Comparison of ENCODE assay signal across 9 mouse cellular contexts in the genomic region with DNA sequence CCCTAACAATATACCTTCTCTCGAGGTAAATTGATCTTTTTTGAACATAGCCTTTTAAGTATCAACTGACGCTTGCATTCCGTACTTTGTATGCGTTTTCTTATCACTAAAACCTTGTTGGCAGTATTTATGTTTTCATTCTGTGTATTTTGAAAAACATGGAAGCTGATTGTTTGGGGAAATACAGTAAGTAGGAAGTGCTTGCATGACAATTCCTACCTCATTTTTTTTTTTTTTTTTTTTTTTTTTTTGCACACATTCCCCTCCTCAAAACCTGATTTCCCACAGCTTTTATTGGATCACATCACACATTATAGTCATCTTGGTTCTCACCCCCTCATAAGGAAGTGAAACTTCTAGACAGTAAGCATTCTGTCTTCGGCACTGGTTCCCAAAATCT. TPM values are rescaled to one million over a fixed set of nuclear protein-coding genes. Genes with fewer than 3 reads are reported as not detected.
DNase-seq lines count a peak whose midpoint lies in the region; ATAC-seq and TF ChIP-seq lines count a peak whose summit lies in the region.
"Had no signal": no experiment of that assay in that cellular context is flagged by ENCODE, and none has a peak within 500 bp of the region (broad histone marks: within the 10 kb centered on the region; RNA-seq: fewer than 3 reads in every experiment).

No protein-coding gene starts in this region.

- no peak for TF ChIP-seq CTCF in cortical plate, adult 2 months (IDR thresholded peaks at IDR 0.05; ENCODE audit: extremely low read depth, insufficient read depth, low read length)

- no peak for TF ChIP-seq POLR2A in cortical plate, adult 2 months (IDR thresholded peaks at IDR 0.05; ENCODE audit: extremely low read depth, insufficient read depth, low read length)

- H3K4me3 ChIP-seq in heart, embryonic 16.5 days (ENCODE audit: low read length) = peak overlapping the region; percentile 75
- H3K4me3 ChIP-seq in cortical plate, adult 2 months (ENCODE audit: insufficient read depth, low read length) = peak overlapping the region; percentile 93; the same call in 1 of the 2 replicates
- peak overlapping the region; percentile 75 for H3K4me3 ChIP-seq in intestine, embryonic 15.5 days (replicated peaks)
- H3K4me3 ChIP-seq in midbrain, embryonic 15.5 days = peak overlapping the region; percentile 98

- no peaks in the 10 kb centered on the region for H3K27me3 ChIP-seq in heart, embryonic 16.5 days (ENCODE audit: control insufficient read depth, insufficient read depth, low read length)
- H3K27me3 ChIP-seq in intestine, embryonic 15.5 days (replicated peaks) = no peaks in the 10 kb centered on the region
- no peaks in the 10 kb centered on the region for H3K27me3 ChIP-seq in midbrain, embryonic 15.5 days (replicated peaks)

- H3K4me2 ChIP-seq in heart, embryonic 16.5 days (ENCODE audit: low read depth, low read length) = peak overlapping the region; percentile 93
- H3K4me2 ChIP-seq in intestine, embryonic 15.5 days (replicated peaks) = peak overlapping the region; percentile 98
- H3K4me2 ChIP-seq in midbrain, embryonic 15.5 days = peak overlapping the region; percentile 99

- 84% methylated on average over 5 of the region's 5 CpGs for WGBS in heart, embryonic 16.5 days
- WGBS in intestine, embryonic 15.5 days = 85% methylated on average over 5 of the region's 5 CpGs
- 93% methylated on average over 5 of the region's 5 CpGs for WGBS in midbrain, embryonic 15.5 days

- peaks cover 2% of the 10 kb centered on the region for H3K36me3 ChIP-seq in heart, embryonic 16.5 days (ENCODE audit: control insufficient read depth, insufficient read depth)
- H3K36me3 ChIP-seq in intestine, embryonic 15.5 days = peaks cover 3% of the 10 kb centered on the region; the same call in 1 of the 2 replicates
- peaks cover 3% of the 10 kb centered on the region; the same call in 1 of the 2 replicates for H3K36me3 ChIP-seq in midbrain, embryonic 15.5 days (replicated peaks)

- H3K27ac ChIP-seq in heart, embryonic 16.5 days (ENCODE audit: low read length) = no peak overlapping the region
- no peak overlapping the region for H3K27ac ChIP-seq in cortical plate, adult 2 months (ENCODE audit: insufficient read depth, low read length)
- H3K27ac ChIP-seq in intestine, embryonic 15.5 days = no peak overlapping the region
- H3K27ac ChIP-seq in midbrain, embryonic 15.5 days = no peak overlapping the region

- H3K4me1 ChIP-seq in heart, embryonic 16.5 days (ENCODE audit: control insufficient read depth, insufficient read depth, low read length) = peaks cover 13% of the 10 kb centered on the region
- no peaks in the 10 kb centered on the region for H3K4me1 ChIP-seq in cortical plate, adult 2 months (ENCODE audit: control insufficient read depth, insufficient read depth, low read length)
- peaks cover 8% of the 10 kb centered on the region; the same call in 1 of the 2 replicates for H3K4me1 ChIP-seq in intestine, embryonic 15.5 days (replicated peaks)
- peaks cover 21% of the 10 kb centered on the region for H3K4me1 ChIP-seq in midbrain, embryonic 15.5 days

- no peak for ATAC-seq in heart, embryonic 16.5 days (replicated peaks; ENCODE audit: extremely low read depth, insufficient read depth, low FRiP score)
- no peak for ATAC-seq in intestine, embryonic 15.5 days
- ATAC-seq in midbrain, embryonic 15.5 days (replicated peaks) = no peak

- H3K9me3 ChIP-seq in heart, embryonic 16.5 days (replicated peaks; ENCODE audit: control insufficient read depth, low read length) = no peaks in the 10 kb centered on the region
- no peaks in the 10 kb centered on the region for H3K9me3 ChIP-seq in intestine, embryonic 15.5 days
- no peaks in the 10 kb centered on the region for H3K9me3 ChIP-seq in midbrain, embryonic 15.5 days

- peak overlapping the region; percentile 89; the same call in 1 of the 2 replicates for H3K9ac ChIP-seq in heart, embryonic 16.5 days (ENCODE audit: low read length)
- H3K9ac ChIP-seq in intestine, embryonic 15.5 days = no peak overlapping the region
- H3K9ac ChIP-seq in midbrain, embryonic 15.5 days = peak overlapping the region; percentile 90; the same call in 1 of the 2 replicates

- no peak for DNase-seq in heart, adult 8-10 months (ENCODE audit: low spot score)
- DNase-seq in thymus, postnatal 10 days (ENCODE audit: low spot score in 2 of 2) = no peak
- no peak for DNase-seq in cerebellum, adult 11 months
- DNase-seq in kidney, adult 11 months = no peak
- DNase-seq: cerebellum, adult 2 months had no signal

RNA-seq across cellular contexts. Expression of a gene that starts 1.1 kb away (rescaled TPM):
- polyA plus RNA-seq in heart, embryonic 16.5 days (2015; fragmentation: Nextera tagmentation; extraction: Ambion mirVana) = 3.1 and 3.2 TPM in 2 replicates
- 1 to 10 TPM in 2 of 4 experiments, under 1 TPM in 2; 0.62 to 1.4 (median 1.0) TPM for total RNA-seq in heart, adult 8-10 months (2022)
- polyA plus RNA-seq in cortical plate, adult 2 months (2012; rRNA removed) = 11.8 and 14.0 TPM in 2 replicates
- polyA plus RNA-seq in intestine, embryonic 15.5 days (2015; fragmentation: Nextera tagmentation; extraction: Ambion mirVana) = 3.9 and 4.5 TPM in 2 replicates
- 25.8 and 26.8 TPM in 2 replicates for polyA plus RNA-seq in midbrain, embryonic 15.5 days (2015; fragmentation: Nextera tagmentation; extraction: Ambion mirVana)

RNA-seq across cellular contexts. Expression of a gene that starts 31.7 kb away (rescaled TPM):
- polyA plus RNA-seq in heart, embryonic 16.5 days (2015; fragmentation: Nextera tagmentation; extraction: Ambion mirVana) = 14.1 and 14.7 TPM in 2 replicates
- 10 to 100 TPM; 24.0 to 30.4 (median 24.7) TPM for total RNA-seq in heart, adult 8-10 months (2022)
- 27.1 and 29.8 TPM in 2 replicates for polyA plus RNA-seq in cortical plate, adult 2 months (2012; rRNA removed)
- 19.3 and 20.1 TPM in 2 replicates for polyA plus RNA-seq in intestine, embryonic 15.5 days (2015; fragmentation: Nextera tagmentation; extraction: Ambion mirVana)
- 20.3 and 20.6 TPM in 2 replicates for polyA plus RNA-seq in midbrain, embryonic 15.5 days (2015; fragmentation: Nextera tagmentation; extraction: Ambion mirVana)
